Mouse (Mus musculus) forebrain, embryonic 11.5 days (tissue): Measurements from ENCODE around the gene Ppp1r1a. TPM values are rescaled to one million over a fixed set of nuclear protein-coding genes. Genes with fewer than 3 reads are reported as not detected.

Experiments
- ATAC-seq: fragments of 200-750 bp; cut with Nextera tagmentation; replicated peaks from 2 replicates; pipeline ENCODE4 v1.8.0; 2017; ENCODE audit warnings: moderate TSS enrichment; ENCODE audit not compliant: low FRiP score
- DNase-seq: peaks from one replicate; pipeline ENCODE4 v3.0.0-alpha.2; 2017; ENCODE audit warnings: low spot score
- H3K27ac ChIP-seq: fragments of 300-500 bp; sonication (generic); 2 replicates; pipeline ENCODE4 v1.5.1; 2014; ENCODE audit warnings: low read depth, low read length
- H3K27me3 ChIP-seq: fragments of 300-500 bp; sonication (generic); 2 replicates; pipeline ENCODE4 v1.6.1; 2014; ENCODE audit warnings: mild to moderate bottlenecking, low read length, mixed read lengths; ENCODE audit not compliant: control insufficient read depth, insufficient read depth
- H3K36me3 ChIP-seq: fragments of 300-500 bp; sonication (generic); 2 replicates; pipeline ENCODE4 v1.6.1; 2014; ENCODE audit warnings: mild to moderate bottlenecking, low read length, moderate library complexity, mixed read lengths; ENCODE audit not compliant: control insufficient read depth, insufficient read depth
- H3K4me1 ChIP-seq: fragments of 300-500 bp; sonication (generic); replicated peaks from 2 replicates; pipeline ENCODE4 v1.6.1; 2014; ENCODE audit warnings: low read length, mixed read lengths; ENCODE audit not compliant: control insufficient read depth, insufficient read depth
- H3K4me2 ChIP-seq: fragments of 300-500 bp; sonication (generic); 2 replicates; pipeline ENCODE4 v1.6.1; 2014; ENCODE audit warnings: low read depth, mild to moderate bottlenecking, low read length, moderate library complexity, mixed read lengths; ENCODE audit not compliant: severe bottlenecking
- H3K4me3 ChIP-seq: fragments of 300-500 bp; sonication (generic); 2 replicates; pipeline ENCODE4 v1.5.1; 2014; ENCODE audit warnings: low read depth, low read length
- H3K9ac ChIP-seq: fragments of 300-500 bp; sonication (generic); 2 replicates; pipeline ENCODE4 v1.6.1; 2014; ENCODE audit warnings: low read length
- H3K9me3 ChIP-seq: fragments of 300-500 bp; sonication (generic); 2 replicates; pipeline ENCODE4 v1.6.1; 2016; ENCODE audit warnings: low read length, mixed read lengths; ENCODE audit not compliant: control insufficient read depth
- WGBS: fragments of 180-500 bp; shearing (Covaris S2); extraction: QIAGEN DNeasy Blood & Tissue Kit; methylation state at CpG from one replicate; pipeline ENCODE4 v1.1.7; 2014; 5-methylcytosine and 5-hydroxymethylcytosine counted together
- polyA plus RNA-seq: library from polyadenylated mRNA; unstranded; fragments of >200 nt; fragmentation: Nextera tagmentation; extraction: Ambion mirVana; gene quantifications from 2 replicates; pipeline ENCODE4 v1.2.1, GENCODE M21; 2014

The Ppp1r1a gene
- polyA plus RNA-seq, 1 experiment from 2014 or later, result 38.8 TPM

DNA sequence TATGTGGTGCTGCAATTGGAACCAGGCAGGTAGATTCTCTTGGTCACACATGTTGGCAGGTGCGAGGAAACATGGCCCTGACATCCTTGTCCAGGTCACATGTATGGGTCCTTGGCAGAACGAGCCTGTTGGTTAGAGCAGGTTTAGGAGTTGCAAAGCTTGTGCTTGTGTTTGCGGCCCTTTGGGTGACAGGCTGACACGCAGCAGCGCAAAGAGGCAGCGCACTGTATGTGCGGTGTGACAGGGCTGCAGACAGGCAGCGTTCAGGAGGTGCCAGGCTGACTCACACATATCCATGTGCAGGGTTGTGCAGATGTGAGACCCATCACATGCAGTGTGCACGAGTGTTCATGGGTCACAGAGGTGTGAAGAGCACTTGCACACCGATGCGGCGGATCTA lies 34.1 kb downstream of the Ppp1r1a start:
- ATAC-seq (peak; percentile 42), DNase-seq (no peak)
- Histone ChIP-seq H3K4me3 (peak overlapping the region; percentile 55), H3K9ac (peak overlapping the region; percentile 72), H3K27me3 (no peaks in the 10 kb centered on the region), H3K27ac (no peak overlapping the region), H3K36me3 (no peaks in the 10 kb centered on the region), H3K4me2 (peak overlapping the region; percentile 94), H3K9me3 (no peaks in the 10 kb centered on the region), H3K4me1 (peaks cover 4% of the 10 kb centered on the region; the same call in 1 of the 2 replicates)
- 51% methylated on average over 12 of the region's 12 CpGs for WGBS

DNA sequence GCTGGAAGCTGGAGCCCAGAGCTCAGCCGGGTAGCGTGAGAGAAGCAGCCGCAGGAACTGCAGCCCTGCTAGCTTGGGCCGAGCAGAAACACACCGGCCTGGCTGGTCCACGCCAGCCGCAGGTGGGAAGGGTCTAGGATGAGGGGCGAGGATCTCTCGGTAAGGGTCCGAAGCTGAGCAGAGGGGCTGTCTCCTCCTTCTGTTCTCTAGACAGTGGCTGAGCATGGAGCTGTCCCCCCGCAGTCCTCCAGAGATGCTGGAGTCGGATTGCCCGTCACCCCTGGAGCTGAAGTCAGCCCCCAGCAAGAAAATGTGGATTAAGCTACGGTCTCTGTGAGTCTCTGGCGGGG lies 34.6 kb downstream of the Ppp1r1a start:
- under 1% methylated on average over 15 of the region's 15 CpGs for WGBS
- Histone ChIP-seq H3K9ac (peak overlapping the region; percentile 72), H3K27me3 (no peaks in the 10 kb centered on the region), H3K4me1 (peaks cover 5% of the 10 kb centered on the region; the same call in 1 of the 2 replicates), H3K4me2 (peak overlapping the region; percentile 94), H3K27ac (no peak overlapping the region), H3K9me3 (no peaks in the 10 kb centered on the region), H3K4me3 (peak overlapping the region; percentile 55), H3K36me3 (no peaks in the 10 kb centered on the region)
- peak; percentile 70; the same call in 1 of the 2 replicates for ATAC-seq
- DNase-seq, result no peak

GRCm38 (mm10) chr15:103502435-103503250 lies 35.2 kb downstream of the Ppp1r1a start, which contains the start of gene Pde1b:
Gene Pde1b (plus strand): TSS chr15:103503034.
- peak; percentile 89 for DNase-seq
- Histone ChIP-seq H3K4me1 (peaks cover 11% of the 10 kb centered on the region; the same call in 1 of the 2 replicates), H3K9ac (peak within 1 kb of the TSS; percentile 72), H3K4me2 (peak within 1 kb of the TSS; percentile 94), H3K4me3 (peak within 1 kb of the TSS; percentile 55), H3K27me3 (no peaks in the 10 kb centered on the region), H3K9me3 (no peaks in the 10 kb centered on the region), H3K27ac (no peak within 1 kb of the TSS), H3K36me3 (no peaks in the 10 kb centered on the region)
- ATAC-seq, result peak; percentile 89
- WGBS, result under 1% methylated on average over 61 of the region's 63 CpGs

DNA sequence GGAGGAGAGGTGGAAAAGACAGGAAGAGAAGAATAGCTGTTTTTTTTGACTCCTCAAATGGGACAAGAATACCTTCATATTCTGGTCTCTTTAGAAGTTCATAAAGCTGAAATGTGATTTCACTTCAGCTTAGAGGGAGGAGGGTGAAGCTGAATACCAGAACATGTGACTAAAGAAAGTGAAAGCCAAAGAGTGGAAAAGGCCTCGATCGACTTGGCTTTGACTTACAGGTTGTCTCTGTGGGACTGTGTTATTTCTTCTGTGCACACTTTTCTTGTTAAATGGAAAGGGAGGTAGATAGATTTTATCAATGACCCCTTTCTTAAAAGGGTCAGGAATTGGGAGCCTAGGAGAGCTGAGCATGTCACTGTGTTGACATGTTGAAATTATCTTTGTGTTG lies 36.6 kb downstream of the Ppp1r1a start:
- Histone ChIP-seq H3K9me3 (no peaks in the 10 kb centered on the region), H3K27ac (no peak overlapping the region), H3K27me3 (no peaks in the 10 kb centered on the region), H3K4me1 (peaks cover 11% of the 10 kb centered on the region; the same call in 1 of the 2 replicates), H3K36me3 (no peaks in the 10 kb centered on the region), H3K4me2 (no peak overlapping the region), H3K4me3 (no peak overlapping the region), H3K9ac (no peak overlapping the region)
- WGBS, result 72% methylated on average over 2 of the region's 2 CpGs
- ATAC-seq (no peak), DNase-seq (no peak)

- H3K9ac ChIP-seq, result no peak overlapping the region
- H3K27ac ChIP-seq, result no peak overlapping the region
- 74% methylated on average over 1 of the region's 1 CpGs for WGBS
- H3K36me3 ChIP-seq, result no peaks in the 10 kb centered on the region
- peaks cover 11% of the 10 kb centered on the region; the same call in 1 of the 2 replicates for H3K4me1 ChIP-seq
- no peaks in the 10 kb centered on the region for H3K9me3 ChIP-seq
- DNase-seq (no peak), ATAC-seq (no peak)
- no peak overlapping the region for H3K4me2 ChIP-seq
- no peaks in the 10 kb centered on the region for H3K27me3 ChIP-seq
- no peak overlapping the region for H3K4me3 ChIP-seq
Measured at GRCm38 (mm10) chr15:103500723-103501122, 37.1 kb downstream of the Ppp1r1a start.

DNA sequence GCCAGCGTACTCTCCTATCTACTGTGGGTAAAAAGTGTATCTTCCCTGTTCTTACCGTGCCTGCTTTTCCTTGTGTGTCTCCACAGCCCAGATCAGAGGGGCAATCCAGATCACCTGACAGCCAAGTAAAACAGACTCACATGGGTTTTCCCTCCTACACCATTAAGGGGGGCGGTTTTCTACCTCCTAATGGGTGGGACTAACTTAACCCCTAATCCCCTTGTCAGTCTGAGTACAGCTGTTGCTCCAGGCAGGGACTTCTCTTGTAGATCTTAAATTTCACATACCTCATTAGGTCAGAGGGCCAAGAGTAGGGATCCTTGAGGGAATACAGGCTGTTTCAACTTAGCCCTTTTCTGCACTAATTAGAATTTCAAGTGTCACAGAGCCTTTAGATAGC lies 39.6 kb downstream of the Ppp1r1a start:
- DNase-seq, result no peak

DNA sequence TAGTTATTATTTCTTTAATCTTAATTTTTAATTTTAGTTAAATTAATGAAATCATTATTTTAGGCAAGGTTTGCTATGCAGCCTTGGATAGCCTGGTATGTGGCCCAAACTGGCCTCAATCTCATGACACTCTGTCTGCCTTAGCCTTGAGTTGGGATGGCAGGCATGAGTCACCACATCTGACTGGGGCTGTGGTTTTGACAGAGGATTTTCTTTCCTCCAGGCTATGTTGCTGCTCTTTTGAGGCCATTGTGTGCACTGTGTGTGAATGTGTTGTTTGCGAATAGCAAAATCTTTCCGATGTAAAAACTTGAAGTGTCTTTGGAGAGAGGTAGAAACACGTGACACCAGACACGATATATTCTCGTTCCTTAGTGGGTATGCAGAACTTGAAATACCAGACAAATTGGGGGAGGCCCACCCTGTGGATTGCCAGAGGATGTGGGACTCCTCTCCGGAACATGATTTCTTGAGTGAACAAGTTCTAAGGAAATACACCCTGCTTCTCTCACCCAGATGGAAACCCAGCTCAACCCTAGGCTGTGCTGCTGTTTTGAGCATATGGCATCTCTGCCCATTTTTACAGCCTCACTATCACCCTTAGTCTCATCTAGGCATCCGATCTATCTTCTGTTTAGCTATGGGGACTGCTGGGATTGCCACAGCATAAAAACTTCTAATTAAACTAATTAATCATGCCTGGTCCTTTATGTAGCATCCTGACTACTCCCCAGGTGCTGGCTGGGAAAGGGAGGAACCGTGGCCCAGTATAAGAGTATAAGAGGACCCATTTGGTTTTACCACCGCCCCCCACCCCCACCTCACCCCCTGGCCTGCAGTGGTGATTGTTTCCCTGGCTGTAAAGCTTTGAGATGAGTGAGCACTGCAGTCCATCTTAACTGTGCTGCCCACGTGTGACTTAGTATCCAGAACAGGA lies 41.3 kb downstream of the Ppp1r1a start:
- H3K4me3 ChIP-seq, result no peak overlapping the region
- 67% methylated on average over 10 of the region's 10 CpGs for WGBS
- ATAC-seq (peak; percentile 21), DNase-seq (no peak)
- no peaks in the 10 kb centered on the region for H3K9me3 ChIP-seq
- no peak overlapping the region for H3K4me2 ChIP-seq
- peaks cover 7% of the 10 kb centered on the region; the same call in 1 of the 2 replicates for H3K4me1 ChIP-seq
- H3K27me3 ChIP-seq, result no peaks in the 10 kb centered on the region
- no peak overlapping the region for H3K9ac ChIP-seq
- no peak overlapping the region for H3K27ac ChIP-seq
- H3K36me3 ChIP-seq, result no peaks in the 10 kb centered on the region

More for the DNA sequence above, 39.6 kb downstream of the Ppp1r1a start:
- Histone ChIP-seq H3K4me2 (no peak overlapping the region), H3K27me3 (no peaks in the 10 kb centered on the region), H3K4me1 (peaks cover 7% of the 10 kb centered on the region; the same call in 1 of the 2 replicates), H3K4me3 (no peak overlapping the region), H3K36me3 (no peaks in the 10 kb centered on the region), H3K27ac (no peak overlapping the region), H3K9me3 (no peaks in the 10 kb centered on the region), H3K9ac (no peak overlapping the region)
- peak; percentile 10; the same call in 1 of the 2 replicates for ATAC-seq
- WGBS, result 28% methylated on average over 3 of the region's 3 CpGs

- ATAC-seq, result no peak
Measured at GRCm38 (mm10) chr15:103488336-103488735, 49.5 kb downstream of the Ppp1r1a start.

More at GRCm38 (mm10) chr15:103488336-103488735, 49.5 kb downstream of the Ppp1r1a start:
- Histone ChIP-seq H3K4me3 (no peak overlapping the region), H3K27me3 (no peaks in the 10 kb centered on the region), H3K9ac (no peak overlapping the region), H3K9me3 (no peaks in the 10 kb centered on the region), H3K4me1 (no peaks in the 10 kb centered on the region), H3K4me2 (no peak overlapping the region), H3K36me3 (no peaks in the 10 kb centered on the region), H3K27ac (no peak overlapping the region)
- 69% methylated on average over 4 of the region's 4 CpGs for WGBS
- DNase-seq, result no peak
